ENCODE assay signal across 16 mouse cellular contexts in the genomic region with DNA sequence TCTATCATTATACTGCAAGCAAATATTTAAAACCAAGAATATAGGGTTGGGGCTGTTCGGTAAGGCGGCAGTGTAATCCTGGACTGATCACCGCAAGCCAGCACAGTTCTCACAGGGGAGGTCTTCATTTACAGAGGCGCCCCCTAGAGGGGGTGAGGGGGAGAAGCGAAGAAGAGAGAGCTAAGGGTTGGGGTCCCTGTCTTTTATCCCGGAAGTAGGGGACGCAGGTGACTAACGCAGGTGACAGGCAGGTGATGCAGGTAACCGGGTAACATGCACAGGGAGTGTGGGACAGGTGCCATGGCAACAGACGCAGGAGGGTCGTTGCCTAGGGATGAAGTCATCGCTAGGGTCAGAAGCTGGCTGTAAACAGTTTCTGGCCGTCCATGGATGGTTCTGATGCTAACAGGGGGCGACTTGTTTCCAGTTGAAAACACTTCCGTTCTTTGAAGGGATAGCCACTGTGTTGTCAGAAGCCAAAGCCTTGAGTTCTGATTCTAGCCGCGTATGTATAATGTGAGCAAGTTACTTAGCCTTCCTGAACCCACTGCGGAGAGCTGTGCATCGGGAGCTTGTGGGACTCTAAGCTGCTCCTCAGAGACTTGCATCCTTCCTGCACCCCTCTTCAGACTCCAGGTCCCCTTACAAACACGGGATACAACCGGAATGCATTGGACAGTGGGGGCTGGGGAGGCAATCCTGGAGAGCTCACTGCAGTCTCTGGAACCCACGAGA. TPM values are rescaled to one million over a fixed set of nuclear protein-coding genes. Genes with fewer than 3 reads are reported as not detected.
DNase-seq lines count a peak whose midpoint lies in the region; ATAC-seq and TF ChIP-seq lines count a peak whose summit lies in the region.
"Had no signal": no experiment of that assay in that cellular context is flagged by ENCODE, and none has a peak within 500 bp of the region (broad histone marks: within the 10 kb centered on the region; RNA-seq: fewer than 3 reads in every experiment).

No protein-coding gene starts in this region.

- H3K4me1 ChIP-seq in forebrain, postnatal 0 days (ENCODE audit: insufficient read depth), result no peaks in the 10 kb centered on the region
- H3K4me1 ChIP-seq in forebrain, embryonic 10.5 days, result peaks cover 4% of the 10 kb centered on the region
- peaks cover 7 to 28% of the 10 kb centered on the region in 2 experiments for H3K4me1 ChIP-seq in liver, embryonic 14.5 days (replicated peaks; ENCODE audit: control insufficient read depth in 2 of 2, insufficient read depth in 2 of 2, low read length in 1 of 2)
- no peaks in the 10 kb centered on the region for H3K4me1 ChIP-seq in CH12.LX (ENCODE audit: control insufficient read depth in 1 of 2, insufficient read depth in 2 of 2)

- H3K79me2 ChIP-seq in CH12.LX (replicated peaks; ENCODE audit: control insufficient read depth, extremely low read depth, insufficient read depth, poor library complexity, severe bottlenecking), result no peaks in the 10 kb centered on the region

- no peaks in the 10 kb centered on the region for H3K9me3 ChIP-seq in forebrain, postnatal 0 days (ENCODE audit: low read length)
- no peaks in the 10 kb centered on the region for H3K9me3 ChIP-seq in forebrain, embryonic 10.5 days
- H3K9me3 ChIP-seq in liver, embryonic 14.5 days (ENCODE audit: control insufficient read depth, low read length), result no peaks in the 10 kb centered on the region
- no peaks in the 10 kb centered on the region for H3K9me3 ChIP-seq in CH12.LX (replicated peaks; ENCODE audit: low read length)

- no peak for TF ChIP-seq EP300 in liver, embryonic 14.5 days (IDR thresholded peaks at IDR 0.05; ENCODE audit: low read depth)
- TF ChIP-seq EP300 in CH12.LX (IDR thresholded peaks at IDR 0.05; ENCODE audit: low read length), result no peak

- TF ChIP-seq CTCF in forebrain, postnatal 0 days (IDR thresholded peaks at IDR 0.05; ENCODE audit: low read depth), result peak; percentile 33; the same call in 1 of the 2 replicates
- TF ChIP-seq CTCF in liver, embryonic 14.5 days (IDR thresholded peaks at IDR 0.05; ENCODE audit: low read depth), result peak; percentile 36
- peak; percentile 15 to 38; a peak in 2 of 4 replicates for TF ChIP-seq CTCF in CH12.LX (conservative IDR thresholded peaks at IDR 0.05 in 1 of 2, IDR thresholded peaks at IDR 0.05 in 1 of 2; ENCODE audit: low read depth in 2 of 2, low read length in 2 of 2)
- TF ChIP-seq CTCF in brain, embryonic 14.5 days (IDR thresholded peaks at IDR 0.05; ENCODE audit: borderline replicate concordance, extremely low read depth, insufficient read depth, insufficient read length), result peak; percentile 42; the same call in 1 of the 2 replicates

- no peaks in the 10 kb centered on the region for H3K36me3 ChIP-seq in forebrain, postnatal 0 days (ENCODE audit: insufficient read depth)
- H3K36me3 ChIP-seq in forebrain, embryonic 10.5 days (replicated peaks), result no peaks in the 10 kb centered on the region
- H3K36me3 ChIP-seq in liver, embryonic 14.5 days (replicated peaks; ENCODE audit: control insufficient read depth, insufficient read depth, low read depth), result no peaks in the 10 kb centered on the region
- no peaks in the 10 kb centered on the region for H3K36me3 ChIP-seq in CH12.LX (replicated peaks in 1 of 2; ENCODE audit: control insufficient read depth in 1 of 2, insufficient read depth in 1 of 2, low read length in 1 of 2)

- in situ Hi-C loops in CH12.LX (cut with MboI; ENCODE audit: low pct_ligation_motif_present, low pct_unique_long_range_greater_than_20kb, low sequenced_read_pairs), result no loop called here

- no peak for TF ChIP-seq POLR2A in CH12.LX (IDR thresholded peaks at IDR 0.05; ENCODE audit: low read depth, low read length)
- no peak for TF ChIP-seq POLR2A in brain, embryonic 14.5 days (IDR thresholded peaks at IDR 0.05; ENCODE audit: borderline replicate concordance, extremely low read depth, insufficient read depth, insufficient read length, poor library complexity, severe bottlenecking)

- WGBS in forebrain, postnatal 0 days, result 36% methylated on average over 22 of the region's 22 CpGs
- 30% methylated on average over 22 of the region's 22 CpGs for WGBS in forebrain, embryonic 10.5 days
- 30% methylated on average over 22 of the region's 22 CpGs for WGBS in liver, embryonic 14.5 days (ENCODE audit: insufficient replicate concordance)

- dilution Hi-C loops in CH12.LX (cut with MboI; ENCODE audit: extremely low pct_ligation_motif_present, extremely low pct_unique_long_range_greater_than_20kb, low sequenced_read_pairs), result no loop called here

- no peak overlapping the region for H3K9ac ChIP-seq in forebrain, postnatal 0 days
- H3K9ac ChIP-seq in liver, embryonic 14.5 days (replicated peaks), result no peak overlapping the region
- H3K9ac ChIP-seq in CH12.LX (ENCODE audit: insufficient read depth, low read depth), result no peak overlapping the region

- H3K27me3 ChIP-seq in forebrain, postnatal 0 days (ENCODE audit: insufficient read depth, low read length), result no peaks in the 10 kb centered on the region
- 0 out of 2 replicates have a peak, but pooled peaks cover 5% of the 10 kb centered on the region for H3K27me3 ChIP-seq in forebrain, embryonic 10.5 days (ENCODE audit: poor library complexity, severe bottlenecking)
- H3K27me3 ChIP-seq in liver, embryonic 14.5 days (ENCODE audit: control insufficient read depth, insufficient read depth, low read length), result no peaks in the 10 kb centered on the region
- no peaks in the 10 kb centered on the region for H3K27me3 ChIP-seq in CH12.LX (replicated peaks)

- no peak for TF ChIP-seq RAD21 in CH12.LX (IDR thresholded peaks at IDR 0.05; ENCODE audit: low read depth, low read length)

- no peak overlapping the region for H3K27ac ChIP-seq in forebrain, postnatal 0 days (ENCODE audit: low read depth, low read length)
- no peak overlapping the region for H3K27ac ChIP-seq in forebrain, embryonic 10.5 days
- H3K27ac ChIP-seq in liver, embryonic 14.5 days, result no peak overlapping the region
- H3K27ac ChIP-seq in CH12.LX (ENCODE audit: insufficient read depth, low read depth), result no peak overlapping the region

- DNase-seq in forebrain, postnatal 0 days, result no peak
- DNase-seq in forebrain, embryonic 10.5 days (ENCODE audit: extremely low spot score, low spot score), result no peak
- DNase-seq in liver, embryonic 14.5 days (ENCODE audit: low read depth in 3 of 3, low spot score in 3 of 3), result no peak
- DNase-seq in liver (no peak), CH12.LX (ENCODE audit: extremely low read depth) (no peak)
- DNase-seq in brain, embryonic 14.5 days (ENCODE audit: low read depth), result no peak
- no peak for DNase-seq in natural killer cell, adult 2 months (ENCODE audit: low spot score in 2 of 2)
- no peak for DNase-seq in spleen, postnatal 36 days (ENCODE audit: low spot score in 2 of 2)
- DNase-seq: adrenal gland, adult 2 months; B cell, adult 2 months; kidney, adult 11 months; spleen, adult 18-20 months; thymus, adult 2 months had no signal

- no peak overlapping the region for H3K4me3 ChIP-seq in forebrain, postnatal 0 days (ENCODE audit: low read depth, low read length)
- H3K4me3 ChIP-seq in forebrain, embryonic 10.5 days, result no peak overlapping the region
- H3K4me3 ChIP-seq in liver, embryonic 14.5 days (ENCODE audit: insufficient read depth in 1 of 2, low read depth in 2 of 2, low read length in 2 of 2), result no peak overlapping the region
- H3K4me3 ChIP-seq in CH12.LX (replicated peaks in 1 of 3; ENCODE audit: low read depth in 2 of 3, low read length in 2 of 3, poor library complexity in 1 of 3), result no peak overlapping the region

- no peak overlapping the region for H3K4me2 ChIP-seq in forebrain, postnatal 0 days (ENCODE audit: low read depth)
- no peak overlapping the region for H3K4me2 ChIP-seq in liver, embryonic 14.5 days (ENCODE audit: low read depth)
- H3K4me2 ChIP-seq in CH12.LX (ENCODE audit: insufficient read depth, low read depth, poor library complexity, severe bottlenecking), result no peak overlapping the region

- no peak for ATAC-seq in forebrain, postnatal 0 days
- ATAC-seq in liver, embryonic 14.5 days (ENCODE audit: insufficient read depth), result no peak

TF ChIP-seq in CH12.LX, 34 proteins besides CTCF, POLR2A, EP300 and RAD21:
- TF ChIP-seq SMC3 (IDR thresholded peaks at IDR 0.05; ENCODE audit: low read depth, low read length) (no peak), CHD2 (IDR thresholded peaks at IDR 0.05; ENCODE audit: low read length) (no peak), HCFC1 (IDR thresholded peaks at IDR 0.05; ENCODE audit: low read depth, low read length) (no peak), KAT2A (IDR thresholded peaks at IDR 0.05; ENCODE audit: insufficient replicate concordance, low read length) (no peak)

RNA-seq across cellular contexts. Expression of a gene that starts 33.9 kb away (rescaled TPM):
- 0.15 and 0.24 TPM in 2 replicates for total RNA-seq in forebrain, postnatal 0 days (2014; rRNA removed)
- polyA plus RNA-seq in forebrain, postnatal 0 days (2015; fragmentation: Nextera tagmentation; extraction: Ambion mirVana), result 0.11 and 0.45 TPM in 2 replicates
- not detected in 2 replicates for polyA plus RNA-seq in forebrain, embryonic 10.5 days (2016; fragmentation: Nextera tagmentation; extraction: Ambion mirVana)
- 10.2 and 10.3 TPM in 2 replicates for polyA plus RNA-seq in liver, embryonic 14.5 days (2012; rRNA removed)
- 22.6 and 28.6 TPM in 2 replicates for polyA plus RNA-seq in liver, embryonic 14.5 days (2014; fragmentation: Nextera tagmentation; extraction: Ambion mirVana)
- not detected in 2 replicates for total RNA-seq in CH12.LX (2012; rRNA removed)
- total RNA-seq in CH12.LX (2014; rRNA removed), result not detected in 2 replicates
- polyA plus RNA-seq in CH12.LX (2012; ENCODE audit: insufficient read length, low read depth), result not detected in 2 replicates
- polyA plus RNA-seq in brain, embryonic 14.5 days (2012; rRNA removed), result 0.10 and 0.33 TPM in 2 replicates
- total RNA-seq: heart, adult 8-10 months; hematopoietic stem cell, adult 5-6 weeks; left cerebral cortex, postnatal 25 days had no signal

RNA-seq across cellular contexts. Expression of a gene that starts 44.8 kb away (rescaled TPM):
- total RNA-seq in forebrain, postnatal 0 days (2014; rRNA removed), result 1.2 and 2.8 TPM in 2 replicates
- 1.6 and 2.4 TPM in 2 replicates for polyA plus RNA-seq in forebrain, postnatal 0 days (2015; fragmentation: Nextera tagmentation; extraction: Ambion mirVana)
- 3.2 and 3.3 TPM in 2 replicates for polyA plus RNA-seq in forebrain, embryonic 10.5 days (2016; fragmentation: Nextera tagmentation; extraction: Ambion mirVana)
- 2.7 and 3.1 TPM in 2 replicates for polyA plus RNA-seq in liver, embryonic 14.5 days (2012; rRNA removed)
- 3.5 and 3.9 TPM in 2 replicates for polyA plus RNA-seq in liver, embryonic 14.5 days (2014; fragmentation: Nextera tagmentation; extraction: Ambion mirVana)
- total RNA-seq in CH12.LX (2012; rRNA removed), result 0.64 and 0.80 TPM in 2 replicates
- 0.34 and 0.38 TPM in 2 replicates for total RNA-seq in CH12.LX (2014; rRNA removed)
- 1.1 and 2.4 TPM in 2 replicates for polyA plus RNA-seq in CH12.LX (2012; ENCODE audit: insufficient read length, low read depth)
- 0.92 and 2.0 TPM in 2 replicates for polyA plus RNA-seq in brain, embryonic 14.5 days (2012; rRNA removed)
